Mouse (Mus musculus) CH12.LX (cell line): Measurements from ENCODE around the gene Scand1. TPM values are rescaled to one million over a fixed set of nuclear protein-coding genes. Genes with fewer than 3 reads are reported as not detected.

Experiments
- DNase-seq: peaks from one replicate; pipeline ENCODE4 v3.0.0-alpha.2; 2013; ENCODE audit errors: extremely low read depth
- H3K27ac ChIP-seq: 2 replicates; pipeline ENCODE4 v1.5.1; 2012; ENCODE audit warnings: low read depth, mild to moderate bottlenecking, control low read depth, moderate library complexity; ENCODE audit not compliant: insufficient read depth
- H3K27me3 ChIP-seq: replicated peaks from 2 replicates; pipeline ENCODE3; 2012; ENCODE audit warnings: inconsistent platforms
- H3K36me3 ChIP-seq, 2 experiments: replicated peaks in 1 of 2; 2 replicates each; pipeline versions ENCODE3 to v1.6.1; 2012; ENCODE audit warnings: inconsistent platforms in 1 of 2, low read length in 1 of 2, mild to moderate bottlenecking in 1 of 2, mixed read lengths in 1 of 2, moderate library complexity in 1 of 2; ENCODE audit not compliant: control insufficient read depth in 1 of 2, insufficient read depth in 1 of 2
- H3K4me1 ChIP-seq, 2 experiments: 2 replicates each; pipeline ENCODE4 v1.6.1; 2012; ENCODE audit warnings: inconsistent platforms in 1 of 2, moderate library complexity in 1 of 2; ENCODE audit not compliant: insufficient read depth in 2 of 2, control insufficient read depth in 1 of 2
- H3K4me2 ChIP-seq: 2 replicates; pipeline ENCODE4 v1.6.1; 2012; ENCODE audit warnings: low read depth, mild to moderate bottlenecking, control low read depth; ENCODE audit not compliant: poor library complexity, insufficient read depth, severe bottlenecking
- H3K4me3 ChIP-seq, 3 experiments: fragments of 150-350 bp in 1 of 3; sonication (generic) in 1 of 3; replicated peaks in 1 of 3; 2 replicates each; pipeline versions ENCODE3 to v1.5.1; 2011 to 2012; ENCODE audit warnings: low read depth in 2 of 3, low read length in 2 of 3, mild to moderate bottlenecking in 2 of 3, moderate library complexity in 2 of 3, control low read depth in 1 of 3, improper control_type of control experiment in 1 of 3, inconsistent platforms in 1 of 3, mixed read lengths in 1 of 3; ENCODE audit not compliant: poor library complexity in 1 of 3
- H3K79me2 ChIP-seq: replicated peaks from 2 replicates; pipeline ENCODE4 v1.6.1; 2012; ENCODE audit warnings: mild to moderate bottlenecking, moderate library complexity; ENCODE audit not compliant: control insufficient read depth, poor library complexity, insufficient read depth, severe bottlenecking; ENCODE audit errors: extremely low read depth
- H3K9ac ChIP-seq: 2 replicates; pipeline ENCODE4 v1.6.1; 2012; ENCODE audit warnings: low read depth, mild to moderate bottlenecking, control low read depth, moderate library complexity; ENCODE audit not compliant: insufficient read depth
- H3K9me3 ChIP-seq: replicated peaks from 2 replicates; pipeline ENCODE3; 2012; ENCODE audit warnings: low read length, inconsistent platforms, mixed read lengths
- BHLHE40 ChIP-seq: IDR thresholded peaks from 2 replicates; pipeline ENCODE4 v1.6.1; 2011; ENCODE audit warnings: mild to moderate bottlenecking, low read depth, low read length, improper control_type of control experiment
- CHD1 ChIP-seq: IDR thresholded peaks from 2 replicates; pipeline ENCODE4 v1.6.1; 2012; ENCODE audit warnings: low read depth, low read length, improper control_type of control experiment, inconsistent platforms
- CHD2 ChIP-seq: IDR thresholded peaks from 2 replicates; pipeline ENCODE4 v1.6.1; 2011; ENCODE audit warnings: low read length, improper control_type of control experiment
- CTCF ChIP-seq, 2 experiments: IDR thresholded peaks in 1 of 2; conservative IDR thresholded peaks in 1 of 2; 2 replicates each; pipeline ENCODE4 v1.5.1; 2011 to 2012; ENCODE audit warnings: low read depth in 2 of 2, low read length in 2 of 2, improper control_type of control experiment in 1 of 2, inconsistent platforms in 1 of 2, mild to moderate bottlenecking in 1 of 2, moderate library complexity in 1 of 2
- E2F4 ChIP-seq: IDR thresholded peaks from 2 replicates; pipeline ENCODE4 v1.6.1; 2011; ENCODE audit warnings: low read depth, low read length, improper control_type of control experiment; ENCODE audit not compliant: insufficient replicate concordance
- ELF1 ChIP-seq: IDR thresholded peaks from 2 replicates; pipeline ENCODE4 v1.6.1; 2014; ENCODE audit warnings: low read depth, mild to moderate bottlenecking, inconsistent platforms, low read length, improper control_type of control experiment
- EP300 ChIP-seq: IDR thresholded peaks from 2 replicates; pipeline ENCODE4 v1.6.1; 2011; ENCODE audit warnings: low read length, improper control_type of control experiment
- ETS1 ChIP-seq: conservative IDR thresholded peaks from 2 replicates; pipeline ENCODE4 v1.6.1; 2012; ENCODE audit warnings: low read depth, mild to moderate bottlenecking, inconsistent platforms, low read length, improper control_type of control experiment, moderate library complexity
- GABPA ChIP-seq: IDR thresholded peaks from 2 replicates; pipeline ENCODE4 v1.6.1; 2012; ENCODE audit warnings: low read depth, low read length, improper control_type of control experiment, inconsistent platforms; ENCODE audit not compliant: insufficient replicate concordance
- HCFC1 ChIP-seq: IDR thresholded peaks from 2 replicates; pipeline ENCODE4 v1.6.1; 2012; ENCODE audit warnings: low read depth, mild to moderate bottlenecking, inconsistent platforms, low read length, improper control_type of control experiment
- IRF4 ChIP-seq: IDR thresholded peaks from 2 replicates; pipeline ENCODE4 v1.6.1; 2014; ENCODE audit warnings: low read depth, mild to moderate bottlenecking, inconsistent platforms, low read length, improper control_type of control experiment
- JUN ChIP-seq: IDR thresholded peaks from 2 replicates; pipeline ENCODE4 v1.6.1; 2011; ENCODE audit warnings: low read depth, mild to moderate bottlenecking, low read length, improper control_type of control experiment, moderate library complexity; ENCODE audit not compliant: insufficient read depth
- JUND ChIP-seq: conservative IDR thresholded peaks from 2 replicates; pipeline ENCODE4 v1.6.1; 2011; ENCODE audit warnings: low read depth, low read length, improper control_type of control experiment
- MAFK ChIP-seq: IDR thresholded peaks from 2 replicates; pipeline ENCODE4 v1.6.1; 2011; ENCODE audit warnings: low read length, improper control_type of control experiment; ENCODE audit not compliant: insufficient replicate concordance
- MAX ChIP-seq: IDR thresholded peaks from 2 replicates; pipeline ENCODE4 v1.6.1; 2011; ENCODE audit warnings: low read length, improper control_type of control experiment
- MAZ ChIP-seq: IDR thresholded peaks from 2 replicates; pipeline ENCODE4 v1.6.1; 2012; ENCODE audit warnings: low read depth, mild to moderate bottlenecking, inconsistent platforms, low read length, improper control_type of control experiment, moderate library complexity
- MEF2A ChIP-seq: IDR thresholded peaks from 2 replicates; pipeline ENCODE4 v1.6.1; 2014; ENCODE audit warnings: low read depth, mild to moderate bottlenecking, inconsistent platforms, low read length, improper control_type of control experiment, borderline replicate concordance
- MYC ChIP-seq: IDR thresholded peaks from 2 replicates; pipeline ENCODE4 v1.6.1; 2011; ENCODE audit warnings: low read depth, mild to moderate bottlenecking, improper control_type of control experiment, low read length
- NELFE ChIP-seq: IDR thresholded peaks from 2 replicates; pipeline ENCODE4 v1.6.1; 2011; ENCODE audit warnings: low read depth, low read length, improper control_type of control experiment
- NRF1 ChIP-seq: IDR thresholded peaks from 2 replicates; pipeline ENCODE4 v1.6.1; 2014; ENCODE audit warnings: low read depth, mild to moderate bottlenecking, inconsistent platforms, low read length, improper control_type of control experiment, moderate library complexity
- PAX5 ChIP-seq: IDR thresholded peaks from 2 replicates; pipeline ENCODE4 v1.6.1; 2012; ENCODE audit warnings: low read length, inconsistent platforms, mixed read lengths
- POLR2A ChIP-seq: IDR thresholded peaks from 2 replicates; pipeline ENCODE4 v1.6.1; 2011; ENCODE audit warnings: low read depth, mild to moderate bottlenecking, improper control_type of control experiment, low read length
- POLR2AphosphoS2 ChIP-seq: IDR thresholded peaks from 2 replicates; pipeline ENCODE4 v1.6.1; 2011; ENCODE audit warnings: low read depth, low read length, improper control_type of control experiment
- RAD21 ChIP-seq: IDR thresholded peaks from 2 replicates; pipeline ENCODE4 v1.6.1; 2011; ENCODE audit warnings: low read depth, mild to moderate bottlenecking, low read length, improper control_type of control experiment, moderate library complexity
- SIN3A ChIP-seq: IDR thresholded peaks from 2 replicates; pipeline ENCODE4 v1.6.1; 2012; ENCODE audit warnings: low read length, improper control_type of control experiment, inconsistent platforms
- SMC3 ChIP-seq: IDR thresholded peaks from 2 replicates; pipeline ENCODE4 v1.6.1; 2011; ENCODE audit warnings: low read depth, low read length, improper control_type of control experiment
- TBP ChIP-seq: conservative IDR thresholded peaks from 2 replicates; pipeline ENCODE4 v1.6.1; 2011; ENCODE audit warnings: low read depth, low read length, improper control_type of control experiment
- UBTF ChIP-seq: IDR thresholded peaks from 2 replicates; pipeline ENCODE4 v1.6.1; 2012; ENCODE audit warnings: low read depth, mild to moderate bottlenecking, inconsistent platforms, low read length, improper control_type of control experiment, moderate library complexity
- USF2 ChIP-seq: conservative IDR thresholded peaks from 2 replicates; pipeline ENCODE4 v1.6.1; 2011; ENCODE audit warnings: low read depth, low read length, improper control_type of control experiment
- ZC3H11A ChIP-seq: IDR thresholded peaks from 2 replicates; pipeline ENCODE4 v1.6.1; 2012; ENCODE audit warnings: low read depth, mild to moderate bottlenecking, inconsistent platforms, low read length, improper control_type of control experiment
- ZKSCAN1 ChIP-seq: IDR thresholded peaks from 2 replicates; pipeline ENCODE4 v1.6.1; 2012; ENCODE audit warnings: low read depth, inconsistent platforms, low read length, improper control_type of control experiment, borderline replicate concordance
- ZNF384 ChIP-seq: IDR thresholded peaks from 2 replicates; pipeline ENCODE4 v1.6.1; 2012; ENCODE audit warnings: low read depth, low read length, improper control_type of control experiment, inconsistent platforms
- dilution Hi-C: fragments of 300-500 bp; cut with MboI; formaldehyde crosslinking; loops from 2 replicates; pipeline ENCODE4 v1.14.3; 2020; ENCODE audit warnings: low sequenced_read_pairs; ENCODE audit not compliant: extremely low pct_unique_long_range_greater_than_20kb, extremely low pct_ligation_motif_present
- in situ Hi-C: fragments of 300-500 bp; cut with MboI; formaldehyde crosslinking; loops from 3 replicates; pipeline ENCODE4 v1.14.3; 2019; ENCODE audit warnings: low sequenced_read_pairs, low pct_ligation_motif_present, low pct_unique_long_range_greater_than_20kb, mixed read lengths
- polyA plus RNA-seq: library from polyadenylated mRNA; unstranded; fragments of >175 nt; gene quantifications from 2 replicates; pipeline ENCODE4 v1.2.1, GENCODE M21; 2012; ENCODE audit warnings: low read depth; ENCODE audit not compliant: insufficient read length
- total RNA-seq, 2 experiments: library from RNA; depleted of rRNA; stranded (reverse); fragments of 300-350 nt in 1 of 2; fragments of >200 nt in 1 of 2; gene quantifications; 2 replicates each; pipeline ENCODE4 v1.2.3; 2012 to 2014

Scand1 gene
- total and polyA plus RNA-seq, 3 experiments, result 48.5 to 86.6 (median 72.6) TPM

DNA sequence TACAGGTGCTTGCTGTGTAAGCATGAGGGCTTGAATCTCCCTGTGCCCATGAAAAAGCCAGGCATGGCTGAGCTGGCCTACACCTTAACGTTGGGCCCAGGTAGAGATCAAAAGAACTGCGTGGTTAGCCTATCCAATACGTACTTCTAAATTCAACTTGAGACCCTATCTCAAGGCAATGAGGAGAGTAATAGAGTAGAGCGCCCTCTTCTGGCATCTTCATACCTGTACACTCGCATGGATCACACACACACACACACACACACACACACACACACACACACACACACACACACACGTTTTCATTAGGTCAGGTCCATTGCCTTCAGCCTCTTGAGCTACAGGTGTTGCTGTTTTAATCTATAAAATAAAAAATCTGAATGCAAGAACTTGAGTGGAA lies 2.3 kb upstream of the Scand1 start:
- peaks cover 6% of the 10 kb centered on the region for H3K9me3 ChIP-seq
- TF ChIP-seq NELFE, result no peak
- TF ChIP-seq ZKSCAN1, result no peak
- no peak for TF ChIP-seq SMC3
- no peak for TF ChIP-seq JUN
- no peak for TF ChIP-seq ELF1
- TF ChIP-seq RAD21, result no peak
- TF ChIP-seq GABPA, result no peak
- TF ChIP-seq ETS1, result no peak
- TF ChIP-seq ZC3H11A, result no peak
- TF ChIP-seq MAZ, result no peak
- TF ChIP-seq MEF2A, result no peak
- no peak for TF ChIP-seq PAX5
- no peak for TF ChIP-seq CTCF (conservative IDR thresholded peaks at IDR 0.05 in 1 of 2, IDR thresholded peaks at IDR 0.05 in 1 of 2; ENCODE audit: low read depth in 2 of 2, low read length in 2 of 2)
- TF ChIP-seq, all 38 proteins: peak for 0

DNA sequence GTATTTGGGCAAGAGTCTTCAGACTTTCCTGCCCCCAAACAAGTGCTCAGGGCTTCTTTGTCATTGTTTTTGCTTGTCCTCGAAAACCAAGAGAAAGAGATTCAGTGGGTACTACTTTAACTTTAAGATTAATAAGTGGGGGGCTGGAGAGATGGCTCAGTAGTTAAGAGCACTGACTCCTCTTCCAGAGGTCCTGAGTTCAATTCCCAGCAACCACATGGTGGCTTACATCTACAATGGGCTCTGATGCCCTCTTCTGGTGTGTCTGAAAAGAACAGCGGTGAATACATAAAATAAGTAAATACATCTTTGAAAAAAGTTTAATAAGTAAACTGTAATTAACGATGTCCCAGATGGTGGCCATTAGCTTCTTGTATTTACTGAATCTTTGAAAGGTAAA lies 649 bp upstream of the Scand1 start:
- no peaks in the 10 kb centered on the region for H3K27me3 ChIP-seq
- dilution Hi-C loops, result no loop called here
- peaks cover 0 to 29% of the 10 kb centered on the region in 2 experiments for H3K36me3 ChIP-seq
- H3K9me3 ChIP-seq, result peaks cover 6% of the 10 kb centered on the region
- peak overlapping the region; percentile 74 to 86 (median 76) for H3K4me3 ChIP-seq
- H3K27ac ChIP-seq, result peak overlapping the region; percentile 96; the same call in 1 of the 2 replicates
- H3K4me1 ChIP-seq, result peaks cover 5 to 35% of the 10 kb centered on the region in 2 experiments; a peak in 3 of 4 replicates
- DNase-seq, result peak; percentile 56
- in situ Hi-C loops, result no loop called here
- peaks cover 3% of the 10 kb centered on the region for H3K79me2 ChIP-seq
- H3K9ac ChIP-seq, result peak overlapping the region; percentile 78
- H3K4me2 ChIP-seq, result peak overlapping the region; percentile 13
- TF ChIP-seq ETS1, result no peak
- no peak for TF ChIP-seq USF2
- no peak for TF ChIP-seq UBTF
- no peak for TF ChIP-seq POLR2AphosphoS2
- TF ChIP-seq TBP, result no peak
- no peak for TF ChIP-seq GABPA
- TF ChIP-seq HCFC1, result no peak
- no peak for TF ChIP-seq JUND
- no peak for TF ChIP-seq CHD2
- 0 out of 2 replicates have a peak, but pooled peaks have one; percentile 8 for TF ChIP-seq SMC3
- no peak for TF ChIP-seq SIN3A
- TF ChIP-seq CHD1, result 0 out of 2 replicates have a peak, but pooled peaks have one; percentile 51
- TF ChIP-seq EP300, result no peak
- TF ChIP-seq RAD21, result peak; percentile 32
- peak; percentile 48; the same call in 1 of the 2 replicates for TF ChIP-seq ZNF384
- TF ChIP-seq JUN, result no peak
- no peak for TF ChIP-seq POLR2A
- TF ChIP-seq MYC, result peak; percentile 85
- TF ChIP-seq BHLHE40, result no peak
- TF ChIP-seq IRF4, result no peak
- TF ChIP-seq MEF2A, result no peak
- TF ChIP-seq MAFK, result no peak
- no peak for TF ChIP-seq MAX
- TF ChIP-seq ELF1, result no peak
- TF ChIP-seq CTCF (conservative IDR thresholded peaks at IDR 0.05 in 1 of 2, IDR thresholded peaks at IDR 0.05 in 1 of 2; ENCODE audit: low read depth in 2 of 2, low read length in 2 of 2), result peak in 1 of 2 experiments; percentile 60; a peak in 2 of 4 replicates
- TF ChIP-seq NRF1, result no peak
- TF ChIP-seq E2F4, result no peak
- no peak for TF ChIP-seq MAZ

More for the DNA sequence above, 2.3 kb upstream of the Scand1 start:
- Histone ChIP-seq H3K27me3 (no peaks in the 10 kb centered on the region), H3K79me2 (peaks cover 3% of the 10 kb centered on the region), H3K4me2 (no peak overlapping the region), H3K27ac (no peak overlapping the region), H3K4me1 (peaks cover 5 to 35% of the 10 kb centered on the region in 2 experiments; a peak in 3 of 4 replicates), H3K9ac (no peak overlapping the region), H3K4me3 (no peak overlapping the region), H3K36me3 (peaks cover 0 to 37% of the 10 kb centered on the region in 2 experiments)
- no peak for DNase-seq
- dilution Hi-C loops, result no loop called here
- in situ Hi-C loops, result no loop called here
